Mouse (Mus musculus) liver, embryonic 14.5 days (tissue): ENCODE measurements around the gene Il6ra.

Experiments used
- CTCF ChIP-seq: IDR thresholded peaks from 2 replicates; pipeline ENCODE4 v1.5.1; 2016; ENCODE audit warnings: antibody characterized with exemption, low read depth, control low read depth
- EP300 ChIP-seq: IDR thresholded peaks from 2 replicates; pipeline ENCODE4 v1.6.1; 2016; ENCODE audit warnings: antibody characterized with exemption, low read depth

DNA sequence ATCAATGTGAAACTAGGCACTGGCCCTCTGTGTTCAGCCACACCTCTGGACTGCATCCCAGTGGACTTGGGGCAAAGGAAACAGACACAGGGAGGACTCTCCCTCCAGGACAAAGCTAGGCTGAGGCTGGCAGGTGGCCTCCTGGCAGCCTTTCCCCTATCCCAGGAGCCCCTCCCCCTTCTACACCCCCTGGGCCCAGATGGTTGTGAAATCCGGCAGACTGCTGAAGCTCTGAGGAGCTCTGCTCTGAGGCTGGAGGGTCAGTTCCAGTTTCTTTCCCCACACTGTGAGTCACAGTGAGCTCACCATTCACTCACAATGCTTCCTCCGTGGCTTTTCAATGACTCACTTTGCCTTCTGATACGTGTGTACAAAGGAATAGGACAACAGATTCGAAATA, 51.9 kb downstream of the Il6ra start:
- TF ChIP-seq CTCF: no peak
- TF ChIP-seq EP300: no peak
